Mouse (Mus musculus) cortical plate, adult 2 months (tissue): ENCODE results near the gene Adgrf5. TPM values are rescaled to one million over a fixed set of nuclear protein-coding genes. Genes with fewer than 3 reads are reported as not detected.

Source experiments
- H3K27ac ChIP-seq: fragments of 200-500 bp; 2 replicates; pipeline ENCODE4 v1.5.1; 2012; ENCODE audit warnings: low read length, control low read depth, inconsistent platforms; ENCODE audit not compliant: insufficient read depth
- H3K4me1 ChIP-seq: fragments of 200-500 bp; 2 replicates; pipeline ENCODE4 v1.6.1; 2011; ENCODE audit warnings: low read length; ENCODE audit not compliant: control insufficient read depth, insufficient read depth
- H3K4me3 ChIP-seq: fragments of 200-500 bp; 2 replicates; pipeline ENCODE4 v1.5.1; 2011; ENCODE audit warnings: mild to moderate bottlenecking, low read length, control low read depth; ENCODE audit not compliant: insufficient read depth
- CTCF ChIP-seq: fragments of 200-500 bp; IDR thresholded peaks from 2 replicates; pipeline ENCODE4 v1.5.1; 2011; ENCODE audit warnings: mild to moderate bottlenecking, control low read depth, low read length; ENCODE audit not compliant: insufficient read depth; ENCODE audit errors: extremely low read depth
- POLR2A ChIP-seq: fragments of 200-500 bp; IDR thresholded peaks from 2 replicates; pipeline ENCODE4 v1.6.1; 2011; ENCODE audit warnings: mild to moderate bottlenecking, low read length, control low read depth; ENCODE audit not compliant: insufficient read depth; ENCODE audit errors: extremely low read depth
- polyA plus RNA-seq: library from polyadenylated mRNA; depleted of rRNA; stranded (reverse); fragments of >200 nt; gene quantifications from 2 replicates; pipeline ENCODE4 v1.2.3, GENCODE M21; 2012

Adgrf5 gene
- polyA plus RNA-seq, 1 experiment = 23.9 TPM

DNA sequence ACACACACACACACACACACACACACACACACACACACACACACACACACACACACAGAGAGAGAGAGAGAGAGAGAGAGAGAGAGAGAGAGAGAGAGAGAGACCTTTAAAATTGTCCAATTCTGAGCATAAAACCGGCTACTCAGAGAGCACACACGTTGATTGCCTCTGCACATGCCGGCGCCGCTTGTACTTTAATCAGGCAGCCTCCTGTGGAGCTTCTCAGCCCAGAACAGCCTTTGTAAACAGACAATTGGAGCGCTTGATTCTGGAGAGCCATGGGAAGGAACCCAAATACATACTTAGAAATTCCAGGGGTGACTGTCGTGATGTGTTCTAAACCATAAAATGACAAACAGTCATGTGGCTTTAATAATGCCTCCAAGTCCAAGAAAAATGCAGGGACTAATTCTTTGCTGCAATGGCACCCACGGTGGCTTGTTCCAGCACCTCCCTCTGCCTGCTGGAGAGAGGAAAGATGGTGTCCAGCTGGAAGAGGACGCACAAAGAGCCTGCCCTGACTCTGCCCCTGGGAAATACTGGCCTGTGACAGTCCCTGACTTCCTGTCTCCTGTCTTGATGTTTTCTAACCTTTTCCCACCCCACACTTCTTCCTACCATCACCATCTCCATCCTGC lies 2.2 kb upstream of the Adgrf5 start:
- no peaks in the 10 kb centered on the region for H3K4me1 ChIP-seq
- TF ChIP-seq CTCF (no peak), POLR2A (no peak)
- H3K27ac ChIP-seq = no peak overlapping the region
- no peak overlapping the region for H3K4me3 ChIP-seq

DNA sequence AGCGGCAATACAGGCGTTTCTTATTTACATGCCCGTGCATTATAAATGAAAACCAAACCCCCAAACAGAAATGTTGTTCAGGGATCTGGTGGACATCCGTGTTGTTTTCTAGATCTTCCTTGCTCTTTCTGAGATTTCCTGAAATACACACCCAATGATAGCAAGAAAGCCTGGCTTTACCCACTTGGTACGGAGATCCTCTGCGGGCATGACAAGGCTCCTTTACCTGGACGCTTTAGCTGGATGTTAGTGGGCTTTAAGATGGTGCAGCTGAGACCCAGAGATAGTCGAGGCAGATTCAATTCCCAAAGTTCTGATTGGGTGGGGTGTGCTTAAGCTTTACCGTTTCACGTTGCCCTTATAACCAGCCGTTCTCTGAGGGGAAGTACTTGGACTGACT lies 770 bp downstream of the Adgrf5 start:
- Histone ChIP-seq H3K27ac (no peak overlapping the region), H3K4me3 (no peak overlapping the region; the same call in 1 of the 2 replicates), H3K4me1 (no peaks in the 10 kb centered on the region)
- TF ChIP-seq POLR2A (no peak), CTCF (no peak)

DNA sequence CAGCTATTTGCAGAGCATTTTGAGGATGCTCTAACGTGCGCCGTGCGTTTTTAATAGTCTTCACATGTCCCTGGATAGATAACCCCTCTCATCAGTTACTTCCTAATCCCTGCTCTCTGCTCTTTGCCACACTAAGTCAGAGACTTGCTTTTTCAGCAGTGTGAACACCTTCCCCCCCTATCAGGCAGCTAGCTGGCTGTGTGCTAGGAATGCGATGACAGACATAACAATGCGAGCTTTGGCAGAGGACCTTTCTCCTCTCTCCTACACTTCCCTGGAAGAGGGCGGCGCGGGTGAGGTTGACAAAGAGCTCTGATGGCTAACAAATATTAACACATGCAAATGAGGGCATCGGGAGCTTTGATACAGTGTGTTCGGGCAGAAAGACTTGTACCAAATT lies 2.1 kb downstream of the Adgrf5 start:
- Histone ChIP-seq H3K4me3 (no peak overlapping the region), H3K27ac (0 out of 2 replicates have a peak overlapping the region, but pooled peaks have one; percentile 15), H3K4me1 (no peaks in the 10 kb centered on the region)
- TF ChIP-seq CTCF (no peak), POLR2A (no peak)

DNA sequence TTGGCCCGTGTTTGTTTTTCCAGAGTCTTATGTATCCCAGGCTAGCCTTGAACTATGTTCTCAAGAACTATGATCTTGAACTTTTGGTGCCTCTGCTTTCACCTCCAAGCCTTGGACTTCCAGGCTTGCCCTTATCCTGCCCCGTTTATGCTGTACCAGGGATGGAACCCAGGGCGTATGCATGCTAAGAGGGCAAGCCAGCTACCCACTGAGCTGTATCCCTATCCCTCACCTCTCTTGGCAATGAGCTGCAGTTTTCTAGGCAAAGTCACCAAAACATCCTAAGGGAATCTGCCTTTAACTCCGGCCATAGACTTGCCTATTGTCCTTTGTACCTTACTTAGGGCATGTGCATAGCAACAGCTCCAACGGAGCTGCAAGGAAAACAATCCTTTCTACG lies 2.6 kb downstream of the Adgrf5 start:
- Histone ChIP-seq H3K4me1 (no peaks in the 10 kb centered on the region), H3K4me3 (no peak overlapping the region), H3K27ac (0 out of 2 replicates have a peak overlapping the region, but pooled peaks have one; percentile 15)
- TF ChIP-seq CTCF = no peak
- TF ChIP-seq POLR2A = no peak

DNA sequence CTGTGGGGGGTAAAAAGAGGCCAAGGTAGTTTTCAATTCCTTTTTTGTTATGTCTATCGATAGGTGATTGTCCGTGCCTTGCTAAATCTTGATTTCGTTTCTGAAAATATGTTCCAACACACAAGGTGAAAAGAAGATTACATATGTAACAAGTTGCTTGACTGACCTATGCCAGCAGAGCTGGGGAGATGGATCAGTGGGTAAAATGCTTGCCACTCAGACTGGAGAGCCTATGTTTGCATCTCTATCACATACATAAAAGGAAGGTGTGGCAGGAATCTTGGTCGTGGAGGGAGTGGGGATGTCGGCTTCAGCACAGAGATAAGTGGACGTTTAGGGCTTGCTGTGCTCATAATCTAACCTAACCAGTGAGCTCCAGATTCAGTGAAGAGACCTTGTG lies 3.7 kb downstream of the Adgrf5 start:
- no peak for TF ChIP-seq POLR2A
- TF ChIP-seq CTCF = no peak
- Histone ChIP-seq H3K27ac (no peak overlapping the region), H3K4me1 (no peaks in the 10 kb centered on the region), H3K4me3 (no peak overlapping the region)

DNA sequence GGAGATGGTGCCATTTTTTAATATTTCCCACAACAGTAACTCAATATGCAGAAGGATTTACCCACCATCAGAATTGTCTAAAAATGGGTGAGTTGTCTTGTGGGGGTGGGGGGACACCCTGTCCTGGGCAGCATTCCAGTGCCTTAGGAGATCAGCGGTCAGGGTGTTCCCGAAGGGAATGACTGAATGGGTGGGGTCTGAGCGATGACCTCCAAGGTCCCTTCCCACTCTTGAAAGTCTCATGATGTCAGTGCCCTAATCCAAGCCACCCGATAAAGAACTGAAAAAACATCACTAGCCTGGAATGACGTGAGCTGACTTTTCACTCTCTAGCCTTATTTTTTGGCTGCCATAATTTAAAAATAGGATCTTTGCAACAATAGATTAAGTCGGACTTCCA lies 5.0 kb downstream of the Adgrf5 start:
- peak overlapping the region; percentile 52 for H3K27ac ChIP-seq
- H3K4me3 ChIP-seq = no peak overlapping the region
- no peaks in the 10 kb centered on the region for H3K4me1 ChIP-seq

DNA sequence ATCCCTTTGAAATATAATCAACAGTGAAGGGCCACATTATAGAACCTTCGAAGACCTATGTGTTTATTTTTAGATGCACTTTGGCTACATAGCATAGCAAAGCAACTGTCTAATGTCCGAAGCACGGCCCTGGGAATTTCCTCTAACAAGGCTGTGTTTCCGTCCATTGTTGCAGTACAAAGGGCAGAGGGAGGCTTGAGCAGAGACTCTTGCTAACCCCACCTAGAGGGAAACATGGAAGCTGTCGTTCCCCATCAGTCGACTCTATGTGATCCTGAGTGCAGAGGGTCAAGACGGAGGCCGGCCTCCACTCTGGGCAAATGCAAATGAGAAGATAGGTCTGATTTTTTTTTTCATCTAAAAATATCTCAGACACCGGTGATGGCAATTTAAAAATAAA lies 6.2 kb downstream of the Adgrf5 start:
- TF ChIP-seq CTCF (no peak), POLR2A (no peak)
- H3K4me1 ChIP-seq = no peaks in the 10 kb centered on the region
- H3K27ac ChIP-seq = peak overlapping the region; percentile 75
- no peak overlapping the region for H3K4me3 ChIP-seq

More for the DNA sequence above, 5.0 kb downstream of the Adgrf5 start:
- TF ChIP-seq CTCF = no peak
- TF ChIP-seq POLR2A = no peak

DNA sequence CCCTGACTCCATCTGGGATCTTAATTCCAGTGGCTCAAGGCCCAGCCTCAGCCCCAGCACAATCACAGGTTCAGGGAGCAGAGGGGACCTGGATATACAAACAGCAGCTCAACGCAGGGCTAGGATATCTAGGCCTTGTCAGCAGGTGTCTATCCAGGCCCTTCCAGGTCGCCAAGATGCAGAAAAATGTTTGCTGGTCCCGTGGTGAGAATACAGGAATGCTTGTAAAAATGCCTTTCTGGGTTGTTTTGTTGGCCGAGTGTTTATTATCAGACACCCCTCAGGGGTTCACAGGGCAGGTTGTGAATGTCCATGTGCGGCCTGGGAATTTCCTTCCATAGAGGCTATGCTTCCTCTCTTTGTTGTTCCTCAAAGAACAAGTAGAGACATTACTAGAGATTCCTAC lies 7.9 kb downstream of the Adgrf5 start:
- Histone ChIP-seq H3K27ac (peak overlapping the region; percentile 81), H3K4me3 (no peak overlapping the region), H3K4me1 (no peaks in the 10 kb centered on the region)
- TF ChIP-seq CTCF (no peak), POLR2A (no peak)

DNA sequence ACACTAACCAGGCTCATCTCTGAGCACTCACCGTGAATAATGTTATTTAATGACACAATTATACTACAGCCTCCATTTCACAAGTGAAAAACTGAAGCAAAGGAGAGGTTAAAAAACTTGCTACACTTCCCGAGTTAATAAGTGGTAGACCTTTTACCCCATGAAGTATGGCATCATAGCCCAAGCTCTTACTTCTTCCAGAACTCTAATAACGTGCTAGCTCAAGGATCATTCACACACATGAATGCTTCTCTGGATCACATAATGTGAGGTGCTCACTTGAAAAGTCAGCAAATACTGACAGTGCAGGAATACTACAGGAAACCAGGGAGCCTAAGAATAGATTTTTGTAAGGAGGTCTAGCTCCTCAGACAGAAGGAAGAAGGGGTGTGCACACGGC lies 12.4 kb downstream of the Adgrf5 start:
- no peaks in the 10 kb centered on the region for H3K4me1 ChIP-seq
- H3K27ac ChIP-seq = no peak overlapping the region
- H3K4me3 ChIP-seq = no peak overlapping the region
- TF ChIP-seq POLR2A = no peak
- no peak for TF ChIP-seq CTCF

DNA sequence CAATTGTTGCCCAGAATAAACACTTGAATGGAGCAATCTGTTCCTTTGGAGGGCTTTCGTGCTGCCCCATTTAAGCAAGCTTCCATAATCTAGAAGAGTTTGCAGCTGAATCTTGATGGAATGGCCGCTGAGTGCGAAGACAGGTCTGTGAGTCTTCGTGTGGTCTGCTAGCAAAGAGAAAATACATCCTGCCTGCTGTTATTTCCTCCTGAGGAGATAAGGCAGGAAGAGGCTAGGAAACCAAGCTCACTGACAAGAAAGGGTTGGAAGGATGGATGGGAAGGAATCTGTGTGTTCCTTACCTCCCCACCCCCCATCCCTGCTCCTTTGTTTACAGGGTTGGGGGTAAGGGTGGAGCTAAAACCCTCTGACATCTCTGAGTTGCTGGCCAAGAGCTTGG lies 13.8 kb downstream of the Adgrf5 start:
- no peak overlapping the region for H3K4me3 ChIP-seq
- TF ChIP-seq CTCF (no peak), POLR2A (no peak)
- peak overlapping the region; percentile 45; the same call in 1 of the 2 replicates for H3K27ac ChIP-seq
- H3K4me1 ChIP-seq = no peaks in the 10 kb centered on the region

DNA sequence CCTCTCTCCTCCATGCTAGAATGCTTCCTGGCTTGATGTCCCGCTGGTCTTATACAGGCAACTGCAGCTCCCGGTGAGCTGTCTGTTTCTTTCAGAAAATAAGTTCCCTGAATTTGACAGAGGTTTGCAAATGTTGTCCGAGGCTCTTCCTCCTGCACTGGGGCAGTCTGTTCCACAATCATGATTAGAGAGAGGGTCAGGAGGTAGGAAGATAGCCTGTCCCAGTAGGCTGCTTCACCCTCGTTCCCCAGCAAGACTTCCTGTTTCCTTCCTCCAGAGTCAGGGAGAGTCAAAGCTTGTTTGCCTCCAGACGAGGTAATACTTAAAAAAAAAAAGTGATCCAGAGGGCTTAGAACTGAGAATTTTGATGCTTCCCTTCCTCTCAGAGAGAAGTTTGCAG lies 16.3 kb downstream of the Adgrf5 start:
- H3K4me3 ChIP-seq = no peak overlapping the region
- H3K4me1 ChIP-seq = no peaks in the 10 kb centered on the region
- TF ChIP-seq POLR2A (no peak), CTCF (no peak)
- peak overlapping the region; percentile 79 for H3K27ac ChIP-seq
